Mouse (Mus musculus) lung, adult 2 months (tissue): ENCODE results near the gene Hpd.

Experiments used
- CTCF ChIP-seq: fragments of 200-500 bp; IDR thresholded peaks from 2 replicates; pipeline ENCODE4 v1.5.1; 2011; ENCODE audit warnings: mild to moderate bottlenecking, low read length, control low read depth; ENCODE audit not compliant: insufficient read depth
- POLR2A ChIP-seq: fragments of 200-500 bp; IDR thresholded peaks from 2 replicates; pipeline ENCODE4 v1.6.1; 2011; ENCODE audit warnings: low read depth, mild to moderate bottlenecking, control low read depth, low read length, borderline replicate concordance; ENCODE audit errors: extremely low read depth

- TF ChIP-seq POLR2A (no peak), CTCF (no peak)
Measured at GRCm38 (mm10) chr5:123129170-123129757, 53.3 kb downstream of the Hpd start.
